Mouse (Mus musculus) liver, embryonic 13.5 days (tissue): Measurements from ENCODE around the gene Zpld1. TPM values are rescaled to one million over a fixed set of nuclear protein-coding genes. Genes with fewer than 3 reads are reported as not detected.

Experiments used
- ATAC-seq: fragments of 200-750 bp; cut with Nextera tagmentation; 2 replicates; pipeline ENCODE4 v1.8.0; 2017; ENCODE audit warnings: low read depth, mild to moderate bottlenecking, moderate number of reproducible peaks, moderate library complexity
- DNase-seq: peaks from one replicate; pipeline ENCODE4 v3.0.0; 2022
- H3K27ac ChIP-seq: fragments of 300-500 bp; sonication (generic); 2 replicates; pipeline ENCODE4 v1.5.1; 2015; ENCODE audit warnings: moderate library complexity, mild to moderate bottlenecking, inconsistent platforms
- H3K27me3 ChIP-seq: fragments of 300-500 bp; sonication (generic); 2 replicates; pipeline ENCODE4 v1.6.1; 2015; ENCODE audit warnings: mild to moderate bottlenecking, inconsistent platforms
- H3K36me3 ChIP-seq: fragments of 300-500 bp; sonication (generic); 2 replicates; pipeline ENCODE4 v1.6.1; 2015; ENCODE audit warnings: mild to moderate bottlenecking, inconsistent platforms
- H3K4me1 ChIP-seq: fragments of 300-500 bp; sonication (generic); replicated peaks from 2 replicates; pipeline ENCODE4 v1.6.1; 2015; ENCODE audit warnings: inconsistent platforms
- H3K4me2 ChIP-seq: fragments of 300-500 bp; sonication (generic); 2 replicates; pipeline ENCODE4 v1.6.1; 2015; ENCODE audit warnings: inconsistent platforms, mild to moderate bottlenecking, moderate library complexity
- H3K4me3 ChIP-seq: fragments of 300-500 bp; sonication (generic); replicated peaks from 2 replicates; pipeline ENCODE4 v1.5.1; 2015; ENCODE audit warnings: mild to moderate bottlenecking, inconsistent platforms
- H3K9ac ChIP-seq: fragments of 300-500 bp; sonication (generic); 2 replicates; pipeline ENCODE4 v1.6.1; 2015; ENCODE audit warnings: mild to moderate bottlenecking, inconsistent platforms
- H3K9me3 ChIP-seq: fragments of 300-500 bp; sonication (generic); replicated peaks from 2 replicates; pipeline ENCODE4 v1.6.1; 2016; ENCODE audit warnings: inconsistent platforms
- WGBS: fragments of 180-500 bp; shearing (Covaris S2); methylation state at CpG from one replicate; pipeline ENCODE4 v1.1.7; 2015; ENCODE audit not compliant: insufficient replicate concordance; 5-methylcytosine and 5-hydroxymethylcytosine counted together
- polyA plus RNA-seq: library from polyadenylated mRNA; unstranded; fragments of >200 nt; fragmentation: Nextera tagmentation; extraction: Ambion mirVana; gene quantifications from 2 replicates; pipeline ENCODE4 v1.2.1, GENCODE M21; 2015

Gene Zpld1
- polyA plus RNA-seq, 1 experiment from 2014 or later: not detected

DNA sequence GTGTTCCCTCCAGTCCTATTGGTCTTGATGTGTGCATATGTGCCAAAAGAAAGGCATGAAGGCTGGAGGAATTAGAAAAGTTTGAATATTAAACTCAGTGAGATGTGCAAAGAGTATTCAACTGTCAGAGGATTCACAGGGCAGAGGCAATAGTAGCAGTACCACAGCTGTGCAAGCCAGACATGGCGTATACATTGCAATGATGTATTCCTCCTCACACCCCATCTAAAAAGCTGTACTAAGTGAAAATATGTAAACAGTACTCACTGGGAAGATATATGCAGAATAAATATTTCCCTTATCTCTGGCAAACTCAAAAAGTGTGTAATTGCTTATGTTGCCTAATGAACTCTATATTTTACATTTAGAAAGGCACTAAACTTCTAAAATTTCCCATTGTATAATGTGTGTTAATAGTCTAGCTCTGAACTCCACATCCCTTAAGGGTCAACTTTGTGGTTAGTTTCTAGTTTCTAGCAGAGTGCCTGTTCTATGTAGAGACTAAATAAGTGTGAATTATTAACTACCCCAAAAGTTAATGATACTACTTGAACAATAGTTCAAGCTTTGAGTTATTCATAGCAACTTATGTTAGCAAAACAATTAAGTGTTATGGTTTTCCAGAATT lies 68.7 kb downstream of the Zpld1 start:
- Histone ChIP-seq H3K27me3 (no peaks in the 10 kb centered on the region), H3K9ac (no peak overlapping the region), H3K4me1 (no peaks in the 10 kb centered on the region), H3K27ac (no peak overlapping the region), H3K4me2 (no peak overlapping the region), H3K36me3 (no peaks in the 10 kb centered on the region), H3K9me3 (no peaks in the 10 kb centered on the region), H3K4me3 (no peak overlapping the region)
- DNase-seq (no peak), ATAC-seq (no peak)
- WGBS: 46% methylated on average over 1 of the region's 1 CpGs

DNA sequence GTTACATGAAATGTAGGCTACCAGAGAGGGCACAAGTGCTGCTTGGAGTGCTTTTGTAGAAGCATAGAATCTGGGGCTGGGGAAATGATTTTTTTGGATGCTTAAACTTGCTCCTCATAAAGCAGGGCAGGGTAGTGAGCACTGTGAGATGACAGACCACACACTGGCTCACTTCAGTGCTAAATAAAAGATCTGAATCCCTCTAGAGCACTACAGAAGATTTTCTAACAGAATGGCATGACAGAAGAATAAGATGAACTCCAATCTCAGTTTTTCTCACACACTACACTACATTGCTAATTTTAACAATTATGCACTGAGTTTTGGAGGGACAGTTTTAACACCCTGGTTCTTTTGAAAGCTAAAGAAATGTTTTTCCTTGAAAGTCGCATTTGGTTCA lies 93.8 kb downstream of the Zpld1 start:
- Histone ChIP-seq H3K4me2 (no peak overlapping the region), H3K36me3 (no peaks in the 10 kb centered on the region), H3K9ac (no peak overlapping the region), H3K27me3 (no peaks in the 10 kb centered on the region), H3K4me3 (no peak overlapping the region), H3K9me3 (no peaks in the 10 kb centered on the region), H3K4me1 (no peaks in the 10 kb centered on the region), H3K27ac (no peak overlapping the region)
- DNase-seq (no peak), ATAC-seq (no peak)
- 53% methylated on average over 1 of the region's 1 CpGs for WGBS

DNA sequence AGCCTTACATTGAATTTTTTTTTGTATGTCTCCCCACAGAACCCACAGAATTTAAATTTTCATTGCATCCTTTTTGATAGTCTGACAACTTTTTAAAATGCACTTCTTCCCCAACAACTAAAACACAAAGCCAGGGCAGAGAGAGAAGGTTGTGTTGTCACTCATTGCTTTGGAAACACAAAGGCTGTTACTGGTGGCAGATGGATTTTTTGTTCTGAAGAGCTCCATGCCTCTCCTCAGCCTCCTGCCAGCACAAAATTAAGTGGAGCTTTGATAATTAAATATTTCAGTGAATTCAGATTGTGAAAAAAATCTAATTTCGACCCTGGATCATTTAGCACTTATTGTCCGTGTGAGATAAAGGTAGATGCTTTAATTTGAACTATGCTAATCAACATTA lies 107.4 kb downstream of the Zpld1 start:
- Histone ChIP-seq H3K4me2 (no peak overlapping the region), H3K9me3 (no peaks in the 10 kb centered on the region), H3K36me3 (no peaks in the 10 kb centered on the region), H3K27ac (no peak overlapping the region), H3K4me3 (no peak overlapping the region), H3K27me3 (no peaks in the 10 kb centered on the region), H3K9ac (no peak overlapping the region), H3K4me1 (no peaks in the 10 kb centered on the region)
- WGBS: 50% methylated on average over 2 of the region's 2 CpGs
- DNase-seq (no peak), ATAC-seq (no peak)

DNA sequence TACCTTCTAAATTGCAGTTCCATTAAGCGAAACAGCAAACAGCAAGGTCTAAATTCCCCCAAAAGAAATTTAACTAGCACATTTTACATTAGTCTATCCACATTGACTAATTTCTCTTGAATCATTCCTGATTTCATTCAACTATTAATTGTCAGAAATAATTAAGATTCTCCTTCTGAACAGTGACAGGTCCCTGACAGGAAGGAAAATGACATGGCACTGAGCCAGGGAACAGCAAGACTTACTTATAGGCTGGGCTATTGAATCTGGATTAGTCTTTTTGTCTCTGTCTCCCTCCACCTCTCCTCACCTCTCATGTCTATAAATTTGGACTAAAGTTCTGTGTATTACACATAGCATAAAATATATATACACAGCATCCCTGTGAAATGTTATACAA lies 112.4 kb downstream of the Zpld1 start:
- DNase-seq: no peak
- Histone ChIP-seq H3K27ac (no peak overlapping the region), H3K9ac (no peak overlapping the region), H3K9me3 (no peaks in the 10 kb centered on the region), H3K4me1 (no peaks in the 10 kb centered on the region), H3K27me3 (no peaks in the 10 kb centered on the region), H3K4me3 (no peak overlapping the region), H3K36me3 (no peaks in the 10 kb centered on the region), H3K4me2 (no peak overlapping the region)
- 57% methylated on average over 1 of the region's 1 CpGs for WGBS
- ATAC-seq: no peak
